Mouse (Mus musculus) erythroblast, embryonic 14.5 days (primary cell): ENCODE data around the gene Lamtor3. TPM values are rescaled to one million over a fixed set of nuclear protein-coding genes. Genes with fewer than 3 reads are reported as not detected.
A peak's percentile ranks its signal among the peaks of the same experiment; 100 is the strongest.
"Not testable (repeated sequence)": the region's sequence is repeated elsewhere in the genome, so short reads cannot be mapped to it uniquely, and the experiment has no call there.

Source experiments
- H3K27me3 ChIP-seq: 2 replicates; pipeline ENCODE4 v1.6.1; 2012; ENCODE audit warnings: inconsistent platforms; ENCODE audit not compliant: control insufficient read depth
- H3K36me3 ChIP-seq: 2 replicates; pipeline ENCODE4 v1.6.1; 2012; ENCODE audit warnings: mild to moderate bottlenecking, inconsistent platforms; ENCODE audit not compliant: control insufficient read depth
- H3K4me1 ChIP-seq: 2 replicates; pipeline ENCODE4 v1.6.1; 2012; ENCODE audit warnings: inconsistent platforms; ENCODE audit not compliant: control insufficient read depth
- H3K4me3 ChIP-seq: replicated peaks from 2 replicates; pipeline ENCODE3; 2012; ENCODE audit warnings: moderate library complexity, mild to moderate bottlenecking, inconsistent platforms
- H3K9me3 ChIP-seq: 2 replicates; pipeline ENCODE4 v1.6.1; 2012; ENCODE audit warnings: low read length, inconsistent platforms, mixed read lengths; ENCODE audit not compliant: control insufficient read depth
- GATA1 ChIP-seq: IDR thresholded peaks from 2 replicates; pipeline ENCODE4 v1.6.1; 2012; ENCODE audit warnings: low read length, inconsistent platforms, mixed read lengths
- TAL1 ChIP-seq: IDR thresholded peaks from 3 replicates; pipeline ENCODE4 v1.6.1; 2012; ENCODE audit warnings: low read length, inconsistent platforms, mixed read lengths
- polyA plus RNA-seq: library from polyadenylated mRNA; stranded (reverse); fragments of >175 nt; gene quantifications from 2 replicates; pipeline ENCODE4 v1.2.3, GENCODE M21; 2012

Gene Lamtor3
- polyA plus RNA-seq, 1 experiment: 1.8 TPM

GRCm38 (mm10) chr3:137952914-137953880 lies 34.9 kb downstream of the Lamtor3 start:
- peaks cover 20% of the 10 kb centered on the region for H3K36me3 ChIP-seq

DNA sequence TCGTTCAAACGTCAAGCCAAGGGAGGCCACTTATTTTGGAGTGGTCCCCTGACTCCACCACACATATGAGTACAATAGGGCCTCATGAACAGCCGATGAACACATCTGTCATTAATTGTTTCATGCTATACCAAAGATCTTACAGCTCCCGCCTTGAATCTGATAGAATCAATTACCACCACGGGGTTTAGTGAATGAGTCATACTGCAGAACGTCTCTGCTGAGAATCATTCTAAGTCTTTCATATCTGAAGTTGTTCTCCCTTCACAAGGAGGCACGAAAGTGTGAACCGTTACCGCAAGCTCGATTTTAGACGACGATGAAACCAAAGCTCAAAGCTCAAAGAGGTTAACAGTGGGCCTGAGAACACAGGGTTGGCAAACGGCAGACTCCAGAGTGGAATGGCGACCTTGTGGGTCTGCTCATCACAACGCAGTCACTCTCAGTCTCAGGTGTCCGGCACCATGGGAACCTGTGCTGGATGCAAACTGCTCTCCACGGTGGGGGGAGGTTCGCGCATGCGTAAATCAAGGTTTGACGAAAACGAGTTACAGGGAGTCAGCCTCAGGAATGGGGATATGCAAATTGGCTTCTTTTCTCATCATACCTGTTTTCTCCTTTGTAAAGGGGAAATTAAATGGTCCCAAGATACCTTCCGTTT lies 36.1 kb downstream of the Lamtor3 start:
- Histone ChIP-seq H3K27me3 (no peaks in the 10 kb centered on the region), H3K9me3 (no peaks in the 10 kb centered on the region), H3K4me1 (peaks cover 93% of the 10 kb centered on the region), H3K36me3 (peaks cover 12% of the 10 kb centered on the region), H3K4me3 (no peak overlapping the region)
- no peak for TF ChIP-seq GATA1
- TF ChIP-seq TAL1: no peak

More at GRCm38 (mm10) chr3:137952914-137953880, 34.9 kb downstream of the Lamtor3 start:
- peak overlapping the region; percentile 20 for H3K4me3 ChIP-seq
- peaks cover 95% of the 10 kb centered on the region for H3K4me1 ChIP-seq
- no peaks in the 10 kb centered on the region for H3K9me3 ChIP-seq
- no peak for TF ChIP-seq GATA1
- no peak for TF ChIP-seq TAL1
- H3K27me3 ChIP-seq: no peaks in the 10 kb centered on the region

DNA sequence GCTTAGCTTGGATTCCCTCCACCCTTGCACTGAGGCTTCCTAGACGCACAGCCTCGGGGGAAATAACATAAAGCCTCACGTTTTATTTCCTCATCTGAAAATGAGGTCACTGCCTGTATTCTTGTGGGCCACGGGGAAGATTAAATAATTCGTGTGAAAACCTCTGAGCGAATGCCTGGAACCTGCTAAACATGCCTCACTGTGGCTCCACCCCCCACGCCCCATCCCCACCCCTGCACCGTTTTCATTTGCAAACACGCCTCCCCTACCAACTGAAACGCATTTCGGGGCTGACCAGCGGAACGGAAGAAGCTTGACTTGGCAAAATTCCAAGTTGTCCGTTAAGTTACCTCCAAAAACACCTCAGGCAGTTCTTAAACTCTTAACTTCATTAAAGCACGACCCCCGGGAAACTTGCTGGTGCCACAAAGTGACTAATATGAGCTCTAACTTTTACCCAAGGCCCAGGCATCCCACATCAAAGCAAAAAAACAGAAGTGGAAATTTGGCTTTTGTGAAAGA lies 37.3 kb downstream of the Lamtor3 start:
- TF ChIP-seq GATA1 (no peak), TAL1 (no peak)
- Histone ChIP-seq H3K4me3 (peak overlapping the region; percentile 37), H3K4me1 (peaks cover 84% of the 10 kb centered on the region), H3K9me3 (no peaks in the 10 kb centered on the region), H3K36me3 (peaks cover 13% of the 10 kb centered on the region), H3K27me3 (no peaks in the 10 kb centered on the region)

DNA sequence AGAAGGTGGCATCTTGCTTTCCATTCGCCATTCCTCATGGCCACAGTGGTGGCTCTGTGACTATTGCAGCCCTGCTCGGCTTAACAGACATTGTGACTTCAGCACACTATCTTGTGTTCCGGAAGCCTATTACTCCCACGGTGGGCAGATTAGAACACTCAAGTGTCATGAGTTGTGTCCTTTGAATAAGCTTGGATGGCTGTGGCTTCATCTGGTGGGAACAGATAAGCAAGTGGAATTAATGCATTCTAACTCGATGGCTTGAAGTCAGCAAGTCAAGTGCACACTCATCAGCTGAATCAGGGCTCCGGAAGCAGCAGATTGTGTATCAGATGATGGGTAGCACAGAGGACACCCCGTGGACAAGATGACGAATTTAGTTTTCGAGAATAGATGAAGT lies 39.6 kb downstream of the Lamtor3 start:
- H3K36me3 ChIP-seq: peaks cover 23% of the 10 kb centered on the region
- peak overlapping the region; percentile 15 for H3K4me3 ChIP-seq
- H3K27me3 ChIP-seq: no peaks in the 10 kb centered on the region
- H3K4me1 ChIP-seq: peaks cover 75% of the 10 kb centered on the region
- TF ChIP-seq GATA1 (peak; percentile 81), TAL1 (peak; percentile 81)
- no peaks in the 10 kb centered on the region for H3K9me3 ChIP-seq

DNA sequence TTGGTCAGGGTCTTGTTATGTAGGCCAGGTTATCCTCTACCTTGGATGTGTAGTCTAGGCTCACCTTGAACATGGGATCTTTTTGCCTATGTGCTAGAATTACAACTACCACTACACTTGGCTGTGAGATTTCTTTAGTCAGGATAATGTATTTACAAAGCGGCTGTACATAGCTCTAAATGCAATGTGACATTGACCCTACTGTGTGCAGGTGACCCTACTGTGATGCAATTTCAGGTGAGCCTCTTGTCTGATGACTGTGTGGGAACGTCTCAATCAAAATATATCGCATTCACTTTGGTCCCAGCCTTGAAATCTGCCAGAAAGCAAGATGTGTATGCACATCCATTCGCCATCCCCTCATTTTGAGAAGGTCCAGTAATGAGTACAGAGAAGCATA lies 40.0 kb downstream of the Lamtor3 start:
- no peaks in the 10 kb centered on the region for H3K27me3 ChIP-seq
- peaks cover 70% of the 10 kb centered on the region for H3K4me1 ChIP-seq
- H3K4me3 ChIP-seq: no peak overlapping the region
- H3K36me3 ChIP-seq: peaks cover 26% of the 10 kb centered on the region
- H3K9me3 ChIP-seq: no peaks in the 10 kb centered on the region
- TF ChIP-seq TAL1: no peak
- no peak for TF ChIP-seq GATA1

DNA sequence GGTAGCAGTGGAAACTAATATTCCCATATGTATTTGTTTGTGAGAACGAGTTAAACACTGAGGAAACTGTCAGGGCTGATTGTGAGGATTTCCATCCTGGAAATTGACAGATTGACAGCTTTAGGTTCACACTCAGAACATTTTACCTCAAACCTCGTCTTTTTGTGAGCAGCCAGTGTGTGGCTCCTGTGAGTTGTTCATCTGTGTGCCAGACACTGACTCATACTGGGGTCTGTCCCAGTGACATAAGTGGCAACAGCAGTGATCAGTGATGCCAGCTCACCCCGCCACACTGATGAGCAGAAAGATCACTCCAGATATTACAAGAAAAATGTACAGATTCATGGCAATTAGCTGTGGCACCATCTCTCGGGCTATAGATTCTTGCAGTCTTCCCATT lies 41.1 kb downstream of the Lamtor3 start:
- TF ChIP-seq GATA1: no peak
- TF ChIP-seq TAL1: no peak
- peaks cover 26% of the 10 kb centered on the region for H3K36me3 ChIP-seq
- no peak overlapping the region for H3K4me3 ChIP-seq
- H3K4me1 ChIP-seq: peaks cover 60% of the 10 kb centered on the region
- no peaks in the 10 kb centered on the region for H3K27me3 ChIP-seq
- no peaks in the 10 kb centered on the region for H3K9me3 ChIP-seq

DNA sequence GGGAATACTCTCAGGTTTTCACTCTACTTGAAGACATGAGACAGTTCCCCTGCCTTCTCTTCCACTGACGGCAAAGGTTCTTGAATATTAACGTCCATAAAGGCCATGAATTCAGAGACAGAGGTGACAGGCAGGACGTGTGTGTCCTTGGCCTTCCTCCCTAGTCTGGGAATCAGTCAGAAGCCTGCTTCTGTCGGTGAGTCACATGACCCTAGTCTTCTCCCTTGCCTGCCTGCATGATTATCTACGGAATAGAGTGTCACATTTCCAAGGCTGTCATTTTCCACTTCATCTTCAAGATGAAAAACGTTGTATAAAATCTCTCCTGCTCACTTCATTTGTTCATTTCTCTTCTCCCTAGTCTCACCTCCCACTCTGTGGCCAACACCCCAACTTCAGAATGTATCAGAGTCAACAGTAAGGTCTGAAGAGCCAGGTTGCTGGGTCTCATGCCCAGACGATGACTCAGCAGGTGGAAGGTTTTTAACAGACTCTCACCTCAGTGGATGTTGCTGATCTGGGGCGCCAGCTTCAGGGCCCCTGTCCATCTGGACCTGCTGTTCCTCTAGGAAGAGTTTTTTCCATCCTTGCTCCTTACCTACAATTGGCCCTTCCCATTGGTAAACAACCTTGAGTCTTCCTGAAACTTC lies 43.6 kb downstream of the Lamtor3 start:
- peaks cover 53% of the 10 kb centered on the region for H3K4me1 ChIP-seq
- H3K9me3 ChIP-seq: no peaks in the 10 kb centered on the region
- peaks cover 48% of the 10 kb centered on the region for H3K36me3 ChIP-seq
- no peaks in the 10 kb centered on the region for H3K27me3 ChIP-seq
- TF ChIP-seq GATA1 (no peak), TAL1 (no peak)
- H3K4me3 ChIP-seq: no peak overlapping the region

DNA sequence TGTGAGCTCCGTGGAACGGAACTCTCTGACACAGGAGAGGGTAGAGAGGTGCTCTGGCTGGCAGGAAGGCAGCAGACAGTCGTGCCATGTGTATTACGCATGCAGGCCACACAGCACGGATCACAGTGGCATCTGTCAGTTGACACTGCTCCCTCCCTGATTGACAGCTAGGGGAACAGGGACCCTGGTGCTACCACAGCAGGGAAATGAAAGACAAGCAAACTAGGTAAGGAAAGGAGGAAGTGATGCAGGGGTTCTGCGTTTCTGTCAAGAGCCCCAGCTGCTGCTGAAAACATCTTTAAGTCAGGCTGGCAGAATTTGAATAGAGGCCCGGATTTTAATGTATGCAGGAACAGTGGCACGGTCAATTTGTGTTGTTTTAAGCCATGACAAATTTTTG lies 45.2 kb downstream of the Lamtor3 start:
- H3K36me3 ChIP-seq: peaks cover 56% of the 10 kb centered on the region
- TF ChIP-seq GATA1: no peak
- no peak for TF ChIP-seq TAL1

GRCm38 (mm10) chr3:137964014-137964413 lies 45.7 kb downstream of the Lamtor3 start:
- not testable (repeated sequence) for H3K4me3 ChIP-seq, H3K27me3 ChIP-seq, H3K9me3 ChIP-seq
- Histone ChIP-seq H3K4me1 (peaks cover 57% of the 10 kb centered on the region), H3K36me3 (peaks cover 56% of the 10 kb centered on the region)

More for the DNA sequence above, 45.2 kb downstream of the Lamtor3 start:
- H3K9me3 ChIP-seq: no peaks in the 10 kb centered on the region
- H3K27me3 ChIP-seq: no peaks in the 10 kb centered on the region
- H3K4me1 ChIP-seq: peaks cover 53% of the 10 kb centered on the region
- no peak overlapping the region for H3K4me3 ChIP-seq
